Mouse (Mus musculus) intestine, postnatal 0 days (tissue): ENCODE measurements around the gene Fh1. TPM values are rescaled to one million over a fixed set of nuclear protein-coding genes. Genes with fewer than 3 reads are reported as not detected.
A peak's percentile ranks its signal among the peaks of the same experiment; 100 is the strongest.

Experiments used
- ATAC-seq: fragments of 200-750 bp; cut with Nextera tagmentation; 2 replicates; pipeline ENCODE4 v1.8.0; 2017; ENCODE audit warnings: mild to moderate bottlenecking, moderate TSS enrichment, moderate library complexity
- H3K27ac ChIP-seq: fragments of 300-500 bp; sonication (generic); 2 replicates; pipeline ENCODE4 v1.5.1; 2014; ENCODE audit warnings: mild to moderate bottlenecking, low read depth, low read length, moderate library complexity
- H3K27me3 ChIP-seq: fragments of 300-500 bp; sonication (generic); replicated peaks from 2 replicates; pipeline ENCODE4 v1.6.1; 2014; ENCODE audit warnings: low read length, mixed read lengths; ENCODE audit not compliant: control insufficient read depth, insufficient read depth
- H3K36me3 ChIP-seq: fragments of 300-500 bp; sonication (generic); 2 replicates; pipeline ENCODE4 v1.6.1; 2014; ENCODE audit warnings: mild to moderate bottlenecking, moderate library complexity; ENCODE audit not compliant: control insufficient read depth, insufficient read depth
- H3K4me1 ChIP-seq: fragments of 300-500 bp; sonication (generic); replicated peaks from 2 replicates; pipeline ENCODE4 v1.6.1; 2014; ENCODE audit warnings: antibody characterized with exemption, low read length, mixed read lengths; ENCODE audit not compliant: control insufficient read depth, insufficient read depth
- H3K4me2 ChIP-seq: fragments of 300-500 bp; sonication (generic); replicated peaks from 2 replicates; pipeline ENCODE4 v1.6.1; 2014; ENCODE audit warnings: low read depth, mild to moderate bottlenecking, moderate library complexity
- H3K4me3 ChIP-seq: fragments of 300-500 bp; sonication (generic); 2 replicates; pipeline ENCODE4 v1.5.1; 2014; ENCODE audit warnings: low read depth, low read length
- H3K9ac ChIP-seq: fragments of 300-500 bp; sonication (generic); 2 replicates; pipeline ENCODE4 v1.6.1; 2014; ENCODE audit warnings: mild to moderate bottlenecking, low read depth, low read length
- H3K9me3 ChIP-seq: fragments of 300-500 bp; sonication (generic); 2 replicates; pipeline ENCODE4 v1.6.1; 2016; ENCODE audit warnings: mixed run types; ENCODE audit not compliant: control insufficient read depth
- CTCF ChIP-seq: sonication (generic); IDR thresholded peaks from 2 replicates; pipeline ENCODE4 v1.5.1; 2016; ENCODE audit warnings: low read depth, mild to moderate bottlenecking, control low read depth, antibody characterized with exemption, moderate library complexity
- WGBS: fragments of 180-500 bp; shearing (Covaris S2); extraction: QIAGEN DNeasy Blood & Tissue Kit; methylation state at CpG from one replicate; pipeline ENCODE4 v1.1.7; 2014; 5-methylcytosine and 5-hydroxymethylcytosine counted together
- polyA plus RNA-seq: library from polyadenylated mRNA; unstranded; fragments of >200 nt; fragmentation: Nextera tagmentation; extraction: Ambion mirVana; gene quantifications from 2 replicates; pipeline ENCODE4 v1.2.1, GENCODE M21; 2015

The Fh1 gene
- polyA plus RNA-seq, 1 experiment from 2014 or later: 112 TPM

DNA sequence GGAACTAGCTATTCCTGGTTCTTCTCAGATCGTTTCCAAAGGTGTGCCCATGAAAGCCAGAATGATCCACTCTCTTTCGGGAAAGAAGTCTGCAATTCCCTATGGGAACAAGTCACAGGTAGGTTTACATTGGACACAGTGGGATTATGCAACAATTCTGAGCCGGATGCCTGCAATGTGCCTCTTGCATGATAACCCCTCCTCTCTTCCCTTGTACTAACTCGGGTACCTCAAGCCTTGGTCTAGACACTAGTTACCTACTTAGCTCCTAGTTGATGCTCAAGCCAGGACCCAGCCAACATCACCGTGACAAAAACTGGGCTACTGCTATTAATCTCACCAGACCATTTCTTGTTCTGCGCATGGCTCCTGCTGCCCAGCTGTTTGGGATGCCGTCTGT lies 13.6 kb upstream of the Fh1 start:
- H3K4me1 ChIP-seq: no peaks in the 10 kb centered on the region
- H3K36me3 ChIP-seq: no peaks in the 10 kb centered on the region
- TF ChIP-seq CTCF: no peak
- no peaks in the 10 kb centered on the region for H3K27me3 ChIP-seq
- no peak overlapping the region for H3K4me3 ChIP-seq
- no peak overlapping the region for H3K9ac ChIP-seq
- H3K9me3 ChIP-seq: no peaks in the 10 kb centered on the region
- no peak overlapping the region for H3K27ac ChIP-seq
- no peak for ATAC-seq
- WGBS: 75% methylated on average over 7 of the region's 7 CpGs
- no peak overlapping the region for H3K4me2 ChIP-seq

DNA sequence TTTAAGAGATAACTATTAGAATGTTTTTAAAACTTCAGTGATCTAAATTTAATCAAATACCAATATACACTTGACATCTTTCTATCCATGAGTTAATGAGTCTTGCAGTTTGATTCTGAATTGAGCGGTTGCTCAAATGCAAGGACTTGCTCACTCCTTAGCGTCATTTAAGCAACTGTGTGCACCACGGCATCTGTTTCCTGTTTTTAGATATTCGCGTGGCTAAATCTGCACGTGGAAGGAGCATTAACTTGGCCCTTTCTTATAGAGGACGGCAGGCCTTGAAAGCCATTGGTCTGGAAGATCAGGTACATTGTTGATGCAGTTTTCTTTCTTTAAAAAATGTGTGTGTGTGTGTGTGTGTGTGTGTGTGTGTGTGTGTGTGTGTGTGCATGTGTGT lies 12.2 kb upstream of the Fh1 start:
- H3K9me3 ChIP-seq: no peaks in the 10 kb centered on the region
- no peaks in the 10 kb centered on the region for H3K4me1 ChIP-seq
- H3K4me2 ChIP-seq: no peak overlapping the region
- no peak overlapping the region for H3K9ac ChIP-seq
- WGBS: 79% methylated on average over 7 of the region's 7 CpGs
- no peaks in the 10 kb centered on the region for H3K36me3 ChIP-seq
- no peak for ATAC-seq
- H3K27ac ChIP-seq: no peak overlapping the region
- H3K4me3 ChIP-seq: no peak overlapping the region
- TF ChIP-seq CTCF: no peak
- H3K27me3 ChIP-seq: no peaks in the 10 kb centered on the region

DNA sequence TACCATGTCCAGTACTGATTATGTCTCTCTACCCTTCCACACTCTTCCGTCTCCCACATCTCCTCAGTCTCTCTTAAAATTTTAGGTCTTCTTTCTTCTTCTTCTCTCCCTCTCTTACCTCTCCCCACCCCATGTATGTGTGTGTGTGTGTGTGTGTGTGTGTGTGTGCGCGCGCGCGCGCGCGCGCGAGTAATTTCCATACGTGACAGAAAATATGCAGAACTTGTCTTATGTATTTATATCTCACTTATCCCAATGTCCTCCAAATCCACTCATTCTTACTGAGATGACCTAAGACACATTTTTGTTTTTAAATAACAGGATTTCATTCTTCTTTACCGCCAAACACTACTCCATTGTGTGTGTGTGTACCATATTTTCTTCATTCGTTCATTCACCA lies 7.0 kb upstream of the Fh1 start:
- no peaks in the 10 kb centered on the region for H3K27me3 ChIP-seq
- no peaks in the 10 kb centered on the region for H3K9me3 ChIP-seq
- no peak overlapping the region for H3K27ac ChIP-seq
- no peak overlapping the region for H3K9ac ChIP-seq
- TF ChIP-seq CTCF: no peak
- no peak for ATAC-seq
- no peaks in the 10 kb centered on the region for H3K4me1 ChIP-seq
- WGBS: 97% methylated on average over 14 of the region's 14 CpGs
- no peak overlapping the region for H3K4me3 ChIP-seq
- no peaks in the 10 kb centered on the region for H3K36me3 ChIP-seq
- H3K4me2 ChIP-seq: no peak overlapping the region

DNA sequence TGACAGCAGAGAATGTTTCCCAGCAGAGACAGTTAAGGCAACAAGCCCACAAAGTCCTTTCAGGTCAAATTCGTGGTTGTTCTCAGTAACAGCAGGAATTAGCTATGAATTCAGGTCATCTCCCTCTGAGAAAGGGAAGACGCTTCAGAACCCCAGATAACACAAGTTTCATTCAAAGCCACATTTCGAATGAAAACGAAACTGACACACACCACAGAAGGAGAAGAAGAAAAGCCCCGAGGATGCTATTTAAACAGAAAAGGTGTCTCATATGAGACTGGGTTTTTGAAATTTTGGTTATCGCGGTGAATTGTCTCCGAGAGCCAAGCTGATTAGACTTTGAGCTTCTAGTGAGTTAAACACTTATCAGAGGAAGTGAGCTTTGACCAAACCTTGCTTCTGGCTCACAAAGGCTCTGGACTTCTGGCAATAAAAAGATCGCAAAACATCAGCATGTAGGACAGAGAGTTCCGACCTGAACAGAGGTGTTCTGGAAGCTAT lies 6.3 kb upstream of the Fh1 start:
- Histone ChIP-seq H3K27ac (no peak overlapping the region), H3K9ac (no peak overlapping the region), H3K4me2 (peak overlapping the region; percentile 39), H3K9me3 (no peaks in the 10 kb centered on the region), H3K4me3 (no peak overlapping the region), H3K36me3 (no peaks in the 10 kb centered on the region), H3K27me3 (no peaks in the 10 kb centered on the region), H3K4me1 (no peaks in the 10 kb centered on the region)
- 43% methylated on average over 10 of the region's 10 CpGs for WGBS
- peak; percentile 87 for ATAC-seq
- no peak for TF ChIP-seq CTCF

DNA sequence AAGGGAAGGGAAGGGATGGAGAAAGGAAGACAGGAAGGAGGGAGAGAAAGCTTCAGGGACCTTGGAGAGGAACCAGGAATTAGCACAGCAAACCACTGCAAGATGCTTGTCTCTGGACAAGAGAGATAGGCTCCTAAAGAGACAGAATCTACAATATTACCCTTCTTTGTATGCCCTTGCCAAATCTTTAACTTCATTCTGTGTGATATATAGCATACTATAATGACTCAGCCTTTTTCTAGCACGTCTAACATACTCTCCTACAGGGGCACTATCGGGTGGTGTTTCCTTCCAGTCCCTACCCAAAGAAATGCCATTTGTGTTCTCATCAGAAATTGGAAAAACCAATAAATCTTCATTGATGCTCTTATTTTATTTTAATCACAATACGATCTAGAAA lies 5.6 kb upstream of the Fh1 start:
- 80% methylated on average over 3 of the region's 3 CpGs for WGBS

DNA sequence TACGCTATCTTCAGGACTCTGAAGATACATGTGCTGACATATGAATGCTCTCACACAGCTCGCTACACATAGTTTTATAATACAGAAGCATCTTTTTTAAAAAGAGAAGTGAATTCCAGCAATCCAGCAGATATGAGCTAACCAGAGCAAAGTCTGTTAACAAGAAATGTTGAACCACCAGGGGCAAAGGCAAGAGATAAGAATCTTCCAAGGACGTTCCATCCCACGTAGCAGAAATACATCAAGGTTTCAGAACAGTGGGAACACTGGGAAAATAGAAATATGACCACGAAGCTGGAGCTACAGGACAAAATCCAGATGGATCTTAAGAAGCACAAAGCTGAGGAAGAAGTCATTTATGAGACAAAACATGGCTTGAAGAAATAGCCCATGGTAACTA lies 4.9 kb upstream of the Fh1 start:
- Histone ChIP-seq H3K4me2 (no peak overlapping the region), H3K9ac (no peak overlapping the region), H3K27ac (no peak overlapping the region), H3K27me3 (no peaks in the 10 kb centered on the region), H3K36me3 (no peaks in the 10 kb centered on the region), H3K4me1 (no peaks in the 10 kb centered on the region; the same call in 1 of the 2 replicates), H3K4me3 (no peak overlapping the region), H3K9me3 (no peaks in the 10 kb centered on the region)
- no peak for TF ChIP-seq CTCF
- ATAC-seq: no peak
- 62% methylated on average over 5 of the region's 5 CpGs for WGBS

More for the DNA sequence above, 5.6 kb upstream of the Fh1 start:
- ATAC-seq: no peak
- Histone ChIP-seq H3K4me1 (no peaks in the 10 kb centered on the region; the same call in 1 of the 2 replicates), H3K4me2 (no peak overlapping the region), H3K27ac (no peak overlapping the region), H3K9ac (no peak overlapping the region), H3K9me3 (no peaks in the 10 kb centered on the region), H3K4me3 (no peak overlapping the region), H3K27me3 (no peaks in the 10 kb centered on the region), H3K36me3 (no peaks in the 10 kb centered on the region)
- no peak for TF ChIP-seq CTCF

DNA sequence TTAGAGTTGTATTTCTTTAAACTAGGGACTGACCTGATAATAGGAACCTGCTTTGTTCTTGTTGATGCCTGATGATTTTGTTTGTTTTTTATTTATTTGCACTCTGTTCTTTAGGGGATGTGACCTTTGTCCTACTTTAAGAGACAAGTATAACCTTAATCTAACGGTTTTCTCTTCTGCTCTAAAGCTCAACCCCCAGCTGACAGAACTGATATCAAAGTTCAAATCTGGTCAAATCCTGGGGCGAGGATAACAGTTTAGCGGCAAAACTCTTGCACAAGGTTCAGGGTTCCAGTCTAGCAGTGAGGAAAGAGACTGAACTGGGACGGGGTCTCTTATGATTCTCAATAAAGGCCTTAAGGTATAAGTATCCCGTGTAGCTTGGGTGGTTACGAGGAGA lies 3.8 kb upstream of the Fh1 start:
- peaks cover 3% of the 10 kb centered on the region for H3K4me1 ChIP-seq
- no peaks in the 10 kb centered on the region for H3K9me3 ChIP-seq
- no peak overlapping the region for H3K9ac ChIP-seq
- no peaks in the 10 kb centered on the region for H3K36me3 ChIP-seq
- no peak overlapping the region for H3K27ac ChIP-seq
- H3K4me2 ChIP-seq: no peak overlapping the region
- ATAC-seq: no peak
- WGBS: 79% methylated on average over 6 of the region's 6 CpGs
- H3K4me3 ChIP-seq: no peak overlapping the region
- no peaks in the 10 kb centered on the region for H3K27me3 ChIP-seq
- TF ChIP-seq CTCF: no peak
